Mouse (Mus musculus) heart, embryonic 12.5 days (tissue): ENCODE measurements around the gene Ccdc30. TPM values are rescaled to one million over a fixed set of nuclear protein-coding genes. Genes with fewer than 3 reads are reported as not detected.

Experiments
- ATAC-seq: fragments of 200-750 bp; cut with Nextera tagmentation; 2 replicates; pipeline ENCODE4 v1.8.0; 2017; ENCODE audit warnings: moderate TSS enrichment, moderate library complexity; ENCODE audit not compliant: insufficient number of reproducible peaks, low FRiP score
- H3K27ac ChIP-seq: fragments of 300-500 bp; sonication (generic); 2 replicates; pipeline ENCODE4 v1.5.1; 2016; ENCODE audit warnings: mild to moderate bottlenecking, moderate library complexity; ENCODE audit not compliant: poor library complexity, severe bottlenecking
- H3K27me3 ChIP-seq: fragments of 300-500 bp; sonication (generic); replicated peaks from 2 replicates; pipeline ENCODE4 v1.6.1; 2016; ENCODE audit warnings: mild to moderate bottlenecking, moderate library complexity
- H3K36me3 ChIP-seq: fragments of 300-500 bp; sonication (generic); 2 replicates; pipeline ENCODE4 v1.6.1; 2016; ENCODE audit warnings: mild to moderate bottlenecking, moderate library complexity
- H3K4me1 ChIP-seq: fragments of 300-500 bp; sonication (generic); replicated peaks from 2 replicates; pipeline ENCODE4 v1.6.1; 2016; ENCODE audit warnings: mild to moderate bottlenecking
- H3K4me2 ChIP-seq: fragments of 300-500 bp; sonication (generic); 2 replicates; pipeline ENCODE4 v1.6.1; 2016; ENCODE audit warnings: mild to moderate bottlenecking, moderate library complexity
- H3K4me3 ChIP-seq: fragments of 300-500 bp; sonication (generic); 2 replicates; pipeline ENCODE4 v1.5.1; 2016; ENCODE audit warnings: mild to moderate bottlenecking
- H3K9ac ChIP-seq: fragments of 300-500 bp; sonication (generic); 2 replicates; pipeline ENCODE4 v1.6.1; 2016; ENCODE audit warnings: mild to moderate bottlenecking, moderate library complexity
- H3K9me3 ChIP-seq: fragments of 300-500 bp; sonication (generic); replicated peaks from 2 replicates; pipeline ENCODE4 v1.6.1; 2016; ENCODE audit warnings: mild to moderate bottlenecking, moderate library complexity
- WGBS: fragments of 180-500 bp; shearing (Covaris S2); methylation state at CpG from one replicate; pipeline ENCODE4 v1.1.7; 2016; 5-methylcytosine and 5-hydroxymethylcytosine counted together
- polyA plus RNA-seq: library from polyadenylated mRNA; unstranded; fragments of >200 nt; fragmentation: Nextera tagmentation; extraction: Ambion mirVana; gene quantifications from 2 replicates; pipeline ENCODE4 v1.2.1, GENCODE M21; 2016

Gene Ccdc30
- polyA plus RNA-seq, 1 experiment from 2014 or later: 3.3 TPM

DNA sequence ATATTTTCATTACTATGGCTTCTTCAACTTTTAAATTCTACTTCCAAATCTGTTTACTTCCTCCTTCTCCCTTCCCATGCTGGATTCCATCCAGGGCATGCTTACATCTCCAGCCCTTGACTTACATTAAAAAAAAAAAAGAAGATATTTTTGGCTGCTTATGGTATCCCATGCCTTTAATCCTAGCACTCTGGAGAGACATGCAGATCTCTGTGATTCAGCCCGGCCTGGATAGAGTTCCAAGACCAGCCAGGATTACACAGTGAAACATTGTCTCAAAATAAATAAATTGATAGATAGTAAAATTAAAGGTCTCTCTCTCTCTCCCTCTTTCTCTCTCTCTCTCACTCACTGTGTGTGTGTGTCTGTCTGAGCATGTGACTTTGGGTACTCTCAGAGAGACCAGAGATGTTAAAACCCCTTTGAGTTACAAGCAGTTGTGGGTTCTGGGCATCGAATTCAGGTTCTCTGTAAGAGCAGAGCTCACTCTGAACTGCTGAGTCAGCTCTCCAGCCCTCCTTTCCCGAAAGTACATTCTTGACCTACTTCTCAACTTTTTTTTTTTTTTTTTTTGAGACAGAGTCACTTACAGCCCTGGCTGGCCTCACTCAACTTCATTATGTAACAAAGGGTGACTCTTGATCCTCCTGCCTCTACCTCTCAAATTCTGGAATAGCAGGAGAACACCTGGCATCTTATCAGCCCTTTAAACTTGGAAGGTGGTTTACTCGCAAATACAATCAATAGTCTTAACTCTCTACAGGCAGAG, 48.4 kb downstream of the Ccdc30 start:
- no peak for ATAC-seq
- Histone ChIP-seq H3K27me3 (no peaks in the 10 kb centered on the region), H3K4me1 (no peaks in the 10 kb centered on the region), H3K9ac (no peak overlapping the region), H3K36me3 (no peaks in the 10 kb centered on the region), H3K4me3 (no peak overlapping the region), H3K27ac (no peak overlapping the region), H3K4me2 (no peak overlapping the region), H3K9me3 (no peaks in the 10 kb centered on the region)
- WGBS: 52% methylated on average over 4 of the region's 4 CpGs

DNA sequence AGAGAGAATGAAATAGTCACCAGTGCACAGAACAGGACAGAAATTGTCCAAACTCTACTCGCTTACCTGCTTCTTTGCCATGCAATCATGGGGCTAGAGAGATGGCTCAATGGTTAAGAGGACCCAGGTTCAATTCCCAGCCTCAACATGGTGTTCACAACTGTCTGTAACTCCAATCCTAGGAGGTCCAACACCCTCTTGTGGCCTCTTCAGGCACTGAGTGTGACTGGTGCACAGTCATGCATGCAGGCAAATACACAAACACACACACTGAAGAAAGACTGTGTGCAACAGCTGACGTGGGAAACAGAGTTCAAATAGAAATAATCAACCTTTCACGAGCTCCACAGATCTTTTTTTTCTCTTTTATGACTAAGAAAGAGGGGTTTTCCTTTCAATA, 53.1 kb downstream of the Ccdc30 start:
- no peak for ATAC-seq

DNA sequence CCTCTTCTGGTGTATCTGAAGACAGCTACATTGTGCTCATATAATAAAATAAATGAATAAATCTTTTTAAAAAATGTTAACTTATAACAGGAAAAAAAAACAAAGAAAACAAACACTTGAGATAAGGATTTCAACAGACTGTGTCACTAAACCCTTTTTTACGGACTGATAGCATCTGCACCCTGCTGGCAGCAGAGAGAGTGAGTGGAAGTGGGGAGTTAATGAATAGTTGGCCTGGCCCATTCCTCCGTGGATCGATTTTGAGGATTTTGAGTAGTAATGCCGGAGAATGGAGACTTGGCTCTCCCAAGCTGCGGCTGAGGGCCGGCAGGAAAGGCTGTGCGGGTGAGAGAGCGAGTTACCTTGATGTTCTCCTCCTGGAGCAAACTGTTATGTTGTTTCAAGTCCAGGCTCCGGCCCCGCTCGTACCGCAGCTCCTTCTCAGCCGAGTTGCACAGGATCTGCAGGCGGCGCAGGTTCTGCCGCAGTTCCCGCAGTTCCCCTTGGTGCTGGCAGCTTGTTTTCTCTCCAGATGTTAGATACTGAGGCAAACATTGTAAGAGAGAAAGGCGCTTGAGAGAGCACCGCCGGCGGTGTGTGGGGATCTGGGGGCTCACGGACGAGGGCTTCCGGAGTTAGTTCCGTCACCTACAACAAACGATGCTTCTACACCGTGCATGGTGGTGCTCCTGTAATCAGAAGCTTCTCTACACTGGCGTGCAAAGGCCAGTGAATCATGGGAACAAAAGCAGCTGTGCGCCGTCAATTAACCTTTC, 55.9 kb downstream of the Ccdc30 start:
- Histone ChIP-seq H3K4me1 (0 out of 2 replicates have a peak, but pooled peaks cover 5% of the 10 kb centered on the region), H3K9ac (peak overlapping the region; percentile 71), H3K36me3 (no peaks in the 10 kb centered on the region), H3K4me3 (peak overlapping the region; percentile 51), H3K9me3 (no peaks in the 10 kb centered on the region), H3K27me3 (peaks cover 12% of the 10 kb centered on the region; the same call in 1 of the 2 replicates), H3K4me2 (peak overlapping the region; percentile 74), H3K27ac (no peak overlapping the region)
- 7% methylated on average over 30 of the region's 30 CpGs for WGBS
- ATAC-seq: no peak

More for the DNA sequence above, 53.1 kb downstream of the Ccdc30 start:
- Histone ChIP-seq H3K9ac (no peak overlapping the region), H3K36me3 (no peaks in the 10 kb centered on the region), H3K4me3 (no peak overlapping the region), H3K4me1 (0 out of 2 replicates have a peak, but pooled peaks cover 5% of the 10 kb centered on the region), H3K27ac (no peak overlapping the region), H3K4me2 (no peak overlapping the region), H3K9me3 (no peaks in the 10 kb centered on the region), H3K27me3 (peaks cover 4% of the 10 kb centered on the region; the same call in 1 of the 2 replicates)
- WGBS: 83% methylated on average over 3 of the region's 3 CpGs

DNA sequence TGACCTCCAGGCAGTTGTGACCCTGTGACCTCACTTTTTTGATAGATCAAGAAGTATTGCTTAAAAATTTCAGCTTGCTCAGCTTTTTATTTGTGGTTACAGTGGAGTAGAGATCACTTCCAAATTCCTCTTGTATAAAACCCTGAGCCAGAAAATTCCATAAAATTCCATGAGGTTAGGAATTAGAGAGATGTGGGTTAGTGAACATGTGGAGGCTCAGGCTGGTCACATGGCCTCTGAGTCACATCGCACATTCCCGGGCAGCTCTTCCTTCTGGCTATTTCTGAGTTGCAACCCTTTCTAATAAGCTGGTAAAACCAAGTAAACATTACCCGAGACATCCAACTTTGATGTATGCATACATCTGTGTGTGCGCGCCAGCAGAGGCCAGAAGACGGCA, 69.8 kb downstream of the Ccdc30 start:
- Histone ChIP-seq H3K36me3 (no peaks in the 10 kb centered on the region), H3K4me1 (no peaks in the 10 kb centered on the region), H3K4me2 (no peak overlapping the region), H3K9ac (no peak overlapping the region), H3K27me3 (no peaks in the 10 kb centered on the region), H3K9me3 (no peaks in the 10 kb centered on the region), H3K4me3 (no peak overlapping the region), H3K27ac (no peak overlapping the region)
- WGBS: 87% methylated on average over 6 of the region's 6 CpGs
- no peak for ATAC-seq

- 5% methylated on average over 10 of the region's 10 CpGs for WGBS
- ATAC-seq: peak; percentile 36; the same call in 1 of the 2 replicates
- H3K9ac ChIP-seq: no peak overlapping the region; the same call in 1 of the 2 replicates
Observed at GRCm38 (mm10) chr4:119338861-119339361, 76.4 kb downstream of the Ccdc30 start.

DNA sequence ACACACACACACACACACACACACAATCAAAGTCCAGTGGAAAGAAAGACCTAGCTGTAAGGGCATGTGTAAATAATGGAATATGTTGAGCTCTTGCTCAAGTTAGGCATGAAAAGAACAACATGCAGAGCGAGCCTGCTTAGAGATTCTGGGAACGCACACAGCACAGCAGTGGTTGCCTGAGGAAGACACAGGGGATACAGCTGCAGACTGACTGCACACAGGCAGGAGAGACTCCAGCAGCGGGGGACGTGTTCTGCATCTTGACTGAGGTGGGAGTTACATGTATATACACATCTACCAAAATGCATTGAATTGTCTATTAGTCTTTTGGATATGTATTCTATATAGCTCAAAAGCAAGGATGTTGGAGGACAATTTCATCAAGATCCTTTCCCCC, 76.9 kb downstream of the Ccdc30 start:
- Histone ChIP-seq H3K4me2 (peak overlapping the region; percentile 39; the same call in 1 of the 2 replicates), H3K9ac (no peak overlapping the region), H3K36me3 (no peaks in the 10 kb centered on the region), H3K4me3 (no peak overlapping the region), H3K9me3 (no peaks in the 10 kb centered on the region), H3K27ac (no peak overlapping the region), H3K27me3 (no peaks in the 10 kb centered on the region), H3K4me1 (no peaks in the 10 kb centered on the region)
- no peak for ATAC-seq
- 79% methylated on average over 4 of the region's 4 CpGs for WGBS

More at GRCm38 (mm10) chr4:119338861-119339361, 76.4 kb downstream of the Ccdc30 start:
- Histone ChIP-seq H3K4me3 (no peak overlapping the region), H3K4me1 (no peaks in the 10 kb centered on the region), H3K27me3 (no peaks in the 10 kb centered on the region), H3K27ac (no peak overlapping the region), H3K4me2 (peak overlapping the region; percentile 39; the same call in 1 of the 2 replicates), H3K36me3 (no peaks in the 10 kb centered on the region), H3K9me3 (no peaks in the 10 kb centered on the region)

- no peak overlapping the region for H3K9ac ChIP-seq
Observed at GRCm38 (mm10) chr4:119333487-119333886, 81.8 kb downstream of the Ccdc30 start.

DNA sequence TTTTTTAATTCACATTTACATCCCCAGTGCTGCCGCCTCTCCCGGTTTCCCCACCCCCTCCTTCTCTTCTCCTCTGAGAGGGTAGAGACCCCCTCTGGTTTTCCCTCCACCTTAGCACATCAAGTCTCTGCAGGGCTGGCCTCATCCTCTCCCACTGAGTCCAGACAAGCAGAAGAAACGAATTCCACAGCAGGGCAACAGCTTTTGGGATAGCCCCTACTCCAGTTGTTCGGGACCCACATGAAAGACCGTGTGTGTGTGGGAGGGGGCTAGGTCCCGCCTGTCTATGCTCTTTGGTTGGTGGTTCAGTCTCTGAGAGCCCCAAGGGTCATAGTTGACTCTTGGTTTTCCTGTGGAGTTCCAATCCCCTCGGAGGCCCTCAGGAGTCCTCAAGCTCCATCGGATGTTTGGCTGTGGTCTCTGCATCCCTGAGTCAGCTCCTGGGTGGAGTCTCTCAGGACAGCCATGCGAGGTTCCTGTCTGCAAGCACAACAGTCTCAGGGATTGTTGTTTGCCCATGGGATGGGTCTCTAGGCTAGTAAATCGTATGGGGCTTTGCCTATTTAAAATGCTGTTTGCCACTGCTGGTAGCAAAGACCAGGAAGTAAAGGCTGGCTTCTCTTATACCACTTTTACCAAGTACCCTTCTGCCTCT, 94.3 kb downstream of the Ccdc30 start:
- Histone ChIP-seq H3K4me3 (peak overlapping the region; percentile 88), H3K4me2 (peak overlapping the region; percentile 92), H3K9me3 (no peaks in the 10 kb centered on the region), H3K4me1 (peaks cover 13% of the 10 kb centered on the region), H3K36me3 (peaks cover 28% of the 10 kb centered on the region), H3K9ac (peak overlapping the region; percentile 69; the same call in 1 of the 2 replicates), H3K27ac (no peak overlapping the region), H3K27me3 (0 out of 2 replicates have a peak, but pooled peaks cover 9% of the 10 kb centered on the region)
- WGBS: 27% methylated on average over 10 of the region's 10 CpGs
- peak; percentile 53 for ATAC-seq

More at GRCm38 (mm10) chr4:119333487-119333886, 81.8 kb downstream of the Ccdc30 start:
- no peak for ATAC-seq
- no peaks in the 10 kb centered on the region for H3K36me3 ChIP-seq
- H3K27ac ChIP-seq: no peak overlapping the region
- no peaks in the 10 kb centered on the region for H3K9me3 ChIP-seq
- 88% methylated on average over 6 of the region's 6 CpGs for WGBS
- no peak overlapping the region for H3K4me2 ChIP-seq
- no peaks in the 10 kb centered on the region for H3K4me1 ChIP-seq
- H3K4me3 ChIP-seq: no peak overlapping the region
- H3K27me3 ChIP-seq: peaks cover 4% of the 10 kb centered on the region; the same call in 1 of the 2 replicates

DNA sequence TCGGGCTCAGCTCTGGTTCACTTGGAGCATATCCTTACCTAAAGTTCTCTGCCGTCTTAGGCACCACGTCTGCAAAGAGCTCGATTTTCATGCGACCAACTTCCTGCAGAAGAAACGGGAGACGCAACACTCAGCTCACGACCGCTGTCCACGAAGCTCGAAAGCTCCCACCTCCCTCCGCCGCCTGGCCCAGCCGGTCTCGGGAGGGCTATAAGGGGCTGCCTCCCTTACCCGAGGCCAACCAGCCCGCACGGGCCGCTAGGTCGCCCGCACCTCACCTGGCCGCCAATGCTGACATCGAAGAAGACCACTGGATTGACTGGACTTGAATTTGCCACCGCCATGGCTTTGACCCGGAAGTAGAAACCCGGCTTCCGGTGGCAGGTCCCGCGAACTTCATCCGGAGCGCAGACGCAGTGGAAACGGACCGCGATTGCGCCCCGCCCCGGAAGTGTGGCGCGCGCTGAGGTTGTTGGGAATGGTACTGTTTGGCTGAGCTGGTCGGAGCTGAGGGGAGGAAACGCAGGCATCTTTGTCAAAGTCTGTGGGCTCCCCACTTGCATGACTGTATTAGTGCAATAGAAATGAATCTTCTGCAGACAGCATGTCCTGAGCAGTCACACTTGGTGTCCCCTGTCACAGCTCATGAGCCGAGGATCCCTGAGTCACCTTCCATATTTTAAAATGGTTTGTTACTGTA, 95.0 kb downstream of the Ccdc30 start, which contains the start of gene Ppih:
Ppih (minus strand) TSS at position 416 of the 700 bp plus-strand sequence.
- Histone ChIP-seq H3K9me3 (no peaks in the 10 kb centered on the region), H3K4me2 (peak within 1 kb of the TSS; percentile 92), H3K4me1 (peaks cover 13% of the 10 kb centered on the region), H3K4me3 (peak within 1 kb of the TSS; percentile 88), H3K27me3 (0 out of 2 replicates have a peak, but pooled peaks cover 9% of the 10 kb centered on the region), H3K27ac (peak within 1 kb of the TSS; percentile 56; the same call in 1 of the 2 replicates), H3K36me3 (peaks cover 35% of the 10 kb centered on the region), H3K9ac (peak within 1 kb of the TSS; percentile 70)
- WGBS: 1% methylated on average over 44 of the region's 44 CpGs
- peak; percentile 97 for ATAC-seq

DNA sequence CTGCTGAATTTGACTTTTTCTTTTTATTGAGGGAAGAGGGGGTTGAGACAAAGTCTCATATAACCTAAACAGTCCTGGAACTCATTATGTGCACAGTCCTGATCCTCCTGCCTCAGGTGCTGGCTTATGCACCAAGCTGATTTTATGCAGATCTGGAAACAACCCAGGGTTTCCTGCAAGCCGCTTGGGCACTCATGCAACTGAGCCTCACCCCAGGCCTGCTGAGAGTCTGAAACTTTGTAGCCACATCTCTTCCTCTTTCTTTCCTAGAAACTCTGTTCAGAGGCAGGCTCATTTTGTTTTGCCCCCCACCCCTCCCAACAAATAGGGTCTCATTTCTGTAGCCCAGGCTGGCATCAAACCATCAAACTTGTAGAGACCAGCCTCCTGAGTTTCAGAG, 101.6 kb downstream of the Ccdc30 start:
- no peaks in the 10 kb centered on the region for H3K4me1 ChIP-seq
- no peaks in the 10 kb centered on the region for H3K9me3 ChIP-seq
- no peak for ATAC-seq
- H3K36me3 ChIP-seq: peaks cover 88% of the 10 kb centered on the region
- no peak overlapping the region for H3K27ac ChIP-seq
- no peak overlapping the region for H3K9ac ChIP-seq
- WGBS: 76% methylated on average over 1 of the region's 1 CpGs
- no peak overlapping the region for H3K4me3 ChIP-seq
- H3K4me2 ChIP-seq: no peak overlapping the region
- H3K27me3 ChIP-seq: no peaks in the 10 kb centered on the region
